Mouse (Mus musculus) embryo, embryonic 9.5 days (tissue): ENCODE data around the gene Sel1l.
A peak's percentile ranks its signal among the peaks of the same experiment; 100 is the strongest.
"Not testable (repeated sequence)": the region's sequence is repeated elsewhere in the genome, so short reads cannot be mapped to it uniquely, and the experiment has no call there.

Experiments
- DNase-seq: peaks from one replicate; pipeline ENCODE4 v3.0.0-alpha.2; 2017; ENCODE audit errors: extremely low spot score

Gene Sel1l

GRCm38 (mm10) chr12:91818726-91819125 is 30.2 kb downstream of the Sel1l start:
- no peak for DNase-seq

DNA sequence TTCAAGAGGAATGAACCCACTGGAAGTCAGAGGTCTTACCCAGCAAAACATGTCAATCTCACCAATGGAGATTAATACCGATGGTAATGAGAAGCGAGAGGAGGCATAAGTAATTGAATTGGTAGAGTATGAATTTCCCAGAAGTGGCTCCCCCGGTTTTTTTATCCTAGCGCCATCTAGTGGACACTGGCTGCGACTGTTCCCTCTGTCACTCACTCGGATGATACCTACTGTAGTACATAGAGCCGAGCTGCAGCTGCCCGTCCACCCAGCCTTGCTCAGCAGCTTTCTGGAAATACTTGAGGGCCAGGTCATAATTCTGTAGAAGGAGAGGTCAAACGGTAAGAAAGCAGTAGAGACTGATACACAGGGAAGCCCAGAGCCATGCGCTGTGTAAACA is 33.0 kb downstream of the Sel1l start:
- peak; percentile 54 for DNase-seq

DNA sequence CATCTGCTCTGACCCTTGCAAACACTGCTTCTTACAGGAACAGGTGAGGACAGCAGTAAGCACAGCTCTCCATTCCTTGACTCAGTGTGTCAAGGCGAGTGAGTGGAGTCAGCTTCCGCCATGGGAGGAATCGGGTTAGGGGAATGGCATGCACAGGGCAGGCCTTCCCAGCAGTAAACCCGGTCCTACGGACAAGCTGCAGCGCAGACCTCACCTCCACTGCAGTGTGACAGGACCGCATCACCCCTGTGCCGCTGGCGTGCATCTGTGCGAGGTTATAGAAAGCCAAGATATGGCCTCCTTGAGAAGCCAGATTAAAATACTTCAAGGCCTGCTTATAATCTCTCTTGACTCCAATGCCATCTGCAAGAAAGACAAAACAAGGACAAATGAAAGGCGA is 33.4 kb downstream of the Sel1l start:
- no peak for DNase-seq

DNA sequence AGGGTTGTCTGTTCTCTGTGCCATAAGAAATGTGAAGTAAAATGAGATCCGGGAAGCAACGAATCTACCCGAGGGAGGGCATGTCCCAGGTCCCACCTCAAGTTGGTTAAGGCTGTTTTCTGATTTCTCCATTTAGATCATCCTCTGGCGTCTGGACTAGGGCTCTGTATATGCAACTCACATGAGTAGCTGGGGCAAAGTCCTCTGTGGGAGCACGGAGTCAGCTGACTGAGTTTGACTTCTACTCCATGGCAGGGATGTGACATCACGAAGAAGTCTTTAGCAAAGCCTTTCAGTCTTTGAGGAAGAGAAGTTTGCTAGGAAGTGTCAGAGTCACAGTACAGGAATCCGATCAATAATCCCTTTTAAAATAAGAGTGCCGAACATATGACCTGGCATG is 40.0 kb downstream of the Sel1l start:
- no peak for DNase-seq

DNA sequence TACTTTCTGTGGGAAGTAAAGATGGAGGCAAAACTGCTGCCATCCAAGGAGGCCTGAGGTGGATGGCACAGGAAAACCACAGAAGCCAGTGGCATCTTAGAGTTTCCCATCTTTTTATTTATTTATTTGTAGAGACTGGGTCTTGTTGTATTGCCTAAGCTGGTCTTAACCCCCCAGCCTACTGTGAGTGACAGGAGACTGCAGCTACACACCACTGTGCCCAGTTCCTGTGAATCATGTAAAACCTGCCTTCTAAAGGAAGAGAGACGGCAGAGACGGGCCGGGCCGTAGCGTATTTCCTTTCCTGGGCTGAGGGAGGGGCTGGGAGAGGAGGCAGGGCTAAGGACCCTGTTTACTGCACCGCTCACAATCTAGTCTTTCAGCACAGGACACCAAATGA is 41.2 kb downstream of the Sel1l start:
- DNase-seq: no peak

DNA sequence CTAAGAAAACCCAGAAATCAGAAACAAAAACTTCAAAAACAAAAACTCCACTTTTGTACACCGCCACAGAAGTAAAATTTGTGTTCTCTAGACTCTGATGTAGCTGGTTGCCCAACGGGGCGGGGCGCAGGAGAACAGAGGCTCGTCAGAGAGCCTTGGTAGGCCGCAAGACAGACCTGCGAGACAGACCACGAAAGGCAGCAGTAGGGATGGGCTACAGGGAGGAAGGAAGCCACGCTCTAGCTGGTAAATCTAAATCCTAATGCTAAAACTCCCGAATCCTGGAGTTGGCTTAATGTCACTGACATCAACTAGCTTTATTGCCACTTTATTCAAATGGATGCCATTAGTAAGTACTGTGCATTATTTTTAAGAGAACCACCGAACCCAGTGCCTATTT is 41.9 kb downstream of the Sel1l start:
- no peak for DNase-seq

DNA sequence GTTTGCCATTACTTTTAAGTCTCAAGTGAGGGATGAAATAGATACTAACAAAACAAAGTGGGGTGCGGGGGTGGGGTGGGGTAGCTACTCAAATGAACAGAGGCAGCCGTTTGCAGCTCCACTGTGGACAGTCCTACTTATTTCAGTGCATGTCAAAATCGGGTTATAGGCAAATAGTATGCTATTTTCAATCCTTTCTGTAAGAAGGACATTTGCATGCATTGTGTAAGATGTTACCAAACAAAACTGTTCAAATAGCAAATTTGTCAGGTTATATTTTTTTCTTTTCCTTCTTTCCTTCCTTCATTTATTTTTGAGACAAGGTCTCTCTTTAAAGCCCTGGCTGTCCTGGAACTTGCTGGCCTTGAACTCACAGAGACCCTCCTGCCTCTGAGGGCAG is 44.7 kb downstream of the Sel1l start:
- DNase-seq: no peak

DNA sequence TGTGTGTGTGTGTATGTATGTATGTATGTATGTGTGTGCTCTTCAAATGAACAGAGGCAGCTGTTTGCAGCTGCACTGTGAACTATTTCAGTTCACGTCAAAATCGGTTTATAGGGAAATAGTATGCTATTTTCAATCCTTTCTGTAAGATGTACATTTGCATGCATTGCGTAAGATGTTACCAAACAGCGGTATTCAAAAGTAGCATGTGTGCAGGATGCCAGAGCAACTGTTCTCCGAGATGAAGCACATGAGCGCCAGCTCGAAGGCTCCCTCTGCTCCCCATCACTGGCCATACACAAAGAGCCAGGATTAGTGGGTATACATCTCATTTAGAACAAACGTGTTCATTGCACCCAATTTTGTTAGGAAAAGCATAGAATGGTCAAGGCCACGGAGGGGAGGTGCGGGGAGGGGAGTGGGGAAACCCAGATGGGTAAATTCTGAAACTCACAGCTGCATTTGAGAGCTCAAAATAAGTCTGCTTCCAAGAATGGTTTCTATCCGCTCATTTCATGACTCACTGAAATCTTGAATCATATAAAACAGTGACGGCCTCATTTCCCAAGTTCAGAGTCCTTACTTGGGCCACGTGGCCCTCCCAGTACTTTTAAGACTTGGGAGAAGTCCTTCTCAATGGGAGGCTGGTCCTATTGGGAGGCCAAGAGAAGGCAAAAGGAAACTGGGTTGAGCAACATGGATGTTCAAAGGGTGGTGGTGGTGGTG is 45.6 kb downstream of the Sel1l start:
- DNase-seq: no peak

- DNase-seq: no peak
Observed at GRCm38 (mm10) chr12:91802586-91803206, 46.3 kb downstream of the Sel1l start.

GRCm38 (mm10) chr12:91800861-91801385 is 48.0 kb downstream of the Sel1l start:
- no peak for DNase-seq

- no peak for DNase-seq
Observed at GRCm38 (mm10) chr12:91799821-91800335, 49.1 kb downstream of the Sel1l start.

- DNase-seq: peak; percentile 29
Observed at GRCm38 (mm10) chr12:91799379-91799773, 49.6 kb downstream of the Sel1l start.

DNA sequence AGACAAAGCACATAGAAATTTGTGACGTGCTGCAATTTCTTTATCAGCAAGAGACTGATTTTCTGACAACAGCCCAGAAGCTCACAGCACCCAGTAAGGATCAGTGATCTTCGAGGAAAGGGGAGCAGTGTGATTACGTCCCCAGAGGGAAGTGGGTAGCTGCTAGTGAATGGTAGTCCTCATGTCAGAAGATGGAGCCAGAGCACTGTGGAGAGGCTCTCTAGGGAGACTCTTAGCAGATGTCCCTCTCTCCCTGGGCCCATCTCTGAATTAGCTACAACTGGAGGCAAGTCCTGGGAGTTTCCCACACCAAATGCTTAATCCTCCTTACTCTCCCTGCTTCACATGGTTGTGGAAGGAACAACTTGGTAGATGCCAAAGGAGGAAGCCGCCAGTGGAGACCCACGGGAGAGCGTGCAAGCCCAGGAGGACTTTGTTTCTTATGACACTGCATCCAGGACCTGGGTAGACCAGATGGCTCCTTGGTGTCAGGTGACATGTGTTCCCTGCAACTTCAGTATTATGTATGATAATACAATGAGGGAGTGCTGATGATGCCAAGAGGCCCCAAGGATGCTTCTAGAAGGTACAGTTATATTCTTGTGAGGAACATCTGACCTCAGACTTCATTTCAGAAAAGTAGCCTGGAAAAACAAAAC is 50.1 kb downstream of the Sel1l start:
- no peak for DNase-seq

DNA sequence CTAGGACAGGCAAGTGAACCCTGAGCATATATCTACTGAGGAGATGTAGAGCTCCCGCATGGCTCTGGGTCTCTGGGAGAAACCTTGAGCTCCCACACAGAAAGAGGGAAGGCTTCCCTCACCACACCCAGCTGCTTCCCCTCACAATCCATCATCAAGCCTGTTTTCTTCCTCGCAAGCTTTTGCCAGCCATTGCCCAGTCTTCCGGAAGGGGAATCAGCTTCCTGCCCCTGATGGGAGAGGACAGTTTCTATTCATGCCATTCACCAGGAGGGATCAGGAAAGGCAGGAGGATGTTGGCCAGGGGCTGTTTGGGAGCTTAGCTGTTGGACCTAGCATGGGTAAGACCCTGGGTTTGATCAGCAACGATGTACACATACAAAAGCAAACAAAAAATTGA is 52.2 kb downstream of the Sel1l start:
- no peak for DNase-seq

GRCm38 (mm10) chr12:91793266-91793665 is 55.7 kb downstream of the Sel1l start:
- DNase-seq: no peak

- DNase-seq: no peak
Observed at GRCm38 (mm10) chr12:91791822-91792221, 57.1 kb downstream of the Sel1l start.

- DNase-seq: peak; percentile 58
Observed at GRCm38 (mm10) chr12:91789801-91790200, 59.2 kb downstream of the Sel1l start.

DNA sequence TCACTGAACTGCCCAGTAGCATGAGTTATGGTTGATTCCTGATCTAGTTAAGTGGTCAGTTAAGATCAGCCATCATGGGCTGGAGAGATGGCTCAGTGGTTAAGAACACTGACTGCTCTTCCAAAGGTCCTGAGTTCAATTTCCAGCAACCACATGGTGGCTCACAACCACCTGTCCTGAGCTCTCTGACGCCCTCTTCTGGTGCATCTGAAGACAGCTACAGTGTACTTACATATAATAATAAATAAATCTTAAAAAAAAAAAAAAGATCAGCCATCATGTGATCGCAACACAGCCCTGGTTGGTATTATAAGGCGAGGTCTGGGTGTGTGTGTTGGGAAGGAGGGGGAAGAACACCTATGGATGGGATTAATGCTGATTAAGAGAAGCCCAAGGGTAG is 60.5 kb downstream of the Sel1l start:
- not testable (repeated sequence) for DNase-seq

DNA sequence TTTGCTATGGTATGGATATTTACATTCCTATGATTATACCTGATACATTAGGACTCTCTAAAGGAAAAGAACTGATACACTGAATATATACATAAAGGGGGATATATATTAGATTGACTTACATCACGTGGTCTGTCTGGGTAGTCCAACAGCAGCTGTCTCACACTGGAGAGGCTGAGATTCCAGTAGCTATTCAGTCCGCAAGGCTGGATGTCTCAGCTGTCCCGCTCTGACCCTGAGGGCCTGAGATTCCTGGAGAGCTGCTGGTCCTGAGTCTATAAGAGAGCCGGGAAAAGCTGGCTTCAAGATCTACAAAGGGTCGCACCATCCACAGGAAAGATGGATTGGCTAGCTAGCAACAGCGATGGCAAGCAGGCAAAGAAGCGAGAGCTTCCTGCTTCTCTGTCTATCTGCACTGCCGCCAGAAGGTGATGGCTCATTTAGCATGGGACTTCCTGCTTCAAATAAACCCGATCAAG is 61.0 kb downstream of the Sel1l start, which contains the start of gene Ston2:
Gene Ston2, minus strand, starts transcription at position 429 of the 479 bp plus-strand sequence.
- DNase-seq: no peak

DNA sequence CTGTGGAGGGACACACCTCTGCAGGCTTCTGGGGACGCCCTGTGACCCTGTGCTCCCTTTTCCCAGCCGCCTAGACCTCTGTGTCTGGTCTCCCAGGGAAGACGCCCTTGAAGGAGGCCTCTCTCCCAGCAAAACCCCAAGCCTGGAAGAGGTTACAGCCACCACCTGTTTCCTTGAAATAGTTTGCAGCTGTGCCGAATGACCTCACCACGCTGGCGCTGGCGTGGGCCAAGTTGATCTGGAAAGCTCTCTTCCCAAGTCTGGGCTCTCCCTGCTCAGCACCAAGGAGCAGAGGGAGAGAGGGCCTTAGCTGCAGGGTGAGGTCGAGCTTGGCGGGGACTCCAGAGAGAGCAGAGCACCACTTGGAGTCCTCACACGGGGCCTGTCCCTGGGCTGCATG is 62.6 kb downstream of the Sel1l start:
- DNase-seq: no peak

- DNase-seq: no peak
Observed at GRCm38 (mm10) chr12:91781432-91781831, 67.5 kb downstream of the Sel1l start.

DNA sequence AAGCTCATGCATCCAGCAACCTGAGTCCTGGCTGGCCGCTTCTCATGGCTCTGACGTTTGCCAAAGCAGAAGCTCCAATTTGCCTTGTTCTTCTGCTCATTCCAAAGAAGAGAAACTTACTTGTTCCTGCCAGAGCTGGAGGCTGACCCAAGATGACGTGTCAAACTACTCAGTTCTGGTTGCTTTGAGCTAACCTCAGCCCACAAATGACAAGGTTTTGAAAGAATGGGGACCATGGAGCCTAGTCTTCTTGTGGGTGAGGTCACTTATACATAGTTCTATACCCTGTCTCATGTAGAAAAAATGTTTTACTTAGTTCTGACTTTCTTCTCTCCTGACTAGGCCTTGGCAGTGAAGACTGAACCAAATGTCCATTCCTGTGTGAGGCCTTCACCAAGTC is 68.4 kb downstream of the Sel1l start:
- DNase-seq: no peak

GRCm38 (mm10) chr12:91779004-91779365 is 70.0 kb downstream of the Sel1l start:
- DNase-seq: peak; percentile 85
